Mouse (Mus musculus) limb, embryonic 11.5 days (tissue): Measurements from ENCODE around the gene Mgat4a. TPM values are rescaled to one million over a fixed set of nuclear protein-coding genes. Genes with fewer than 3 reads are reported as not detected.

Experiments
- ATAC-seq: fragments of 200-750 bp; cut with Nextera tagmentation; 2 replicates; pipeline ENCODE4 v1.8.0; 2017; ENCODE audit warnings: low read depth; ENCODE audit not compliant: insufficient number of reproducible peaks, low FRiP score, low TSS enrichment
- DNase-seq: peaks from one replicate; pipeline ENCODE4 v3.0.0-alpha.2; 2015; ENCODE audit warnings: low spot score
- H3K27ac ChIP-seq: fragments of 300-500 bp; sonication (generic); replicated peaks from 2 replicates; pipeline ENCODE4 v1.5.1; 2014; ENCODE audit warnings: low read depth, mild to moderate bottlenecking, low read length
- H3K27me3 ChIP-seq: fragments of 300-500 bp; sonication (generic); 2 replicates; pipeline ENCODE4 v1.6.1; 2014; ENCODE audit warnings: mild to moderate bottlenecking, low read length, mixed read lengths; ENCODE audit not compliant: control insufficient read depth, insufficient read depth
- H3K36me3 ChIP-seq: fragments of 300-500 bp; sonication (generic); 2 replicates; pipeline ENCODE4 v1.6.1; 2014; ENCODE audit warnings: mild to moderate bottlenecking, low read length, moderate library complexity, mixed read lengths; ENCODE audit not compliant: control insufficient read depth, insufficient read depth
- H3K4me1 ChIP-seq: fragments of 300-500 bp; sonication (generic); 2 replicates; pipeline ENCODE4 v1.6.1; 2014; ENCODE audit warnings: low read length, mixed read lengths; ENCODE audit not compliant: control insufficient read depth, insufficient read depth
- H3K4me2 ChIP-seq: fragments of 300-500 bp; sonication (generic); 2 replicates; pipeline ENCODE4 v1.6.1; 2014; ENCODE audit warnings: low read depth, mild to moderate bottlenecking, moderate library complexity; ENCODE audit not compliant: severe bottlenecking
- H3K4me3 ChIP-seq: fragments of 300-500 bp; sonication (generic); 2 replicates; pipeline ENCODE4 v1.5.1; 2014; ENCODE audit warnings: low read depth, low read length
- H3K9ac ChIP-seq: fragments of 300-500 bp; sonication (generic); 2 replicates; pipeline ENCODE4 v1.6.1; 2014; ENCODE audit warnings: mild to moderate bottlenecking, low read length
- H3K9me3 ChIP-seq: fragments of 300-500 bp; sonication (generic); 2 replicates; pipeline ENCODE4 v1.6.1; 2016; ENCODE audit warnings: low read length; ENCODE audit not compliant: control insufficient read depth
- WGBS: fragments of 180-500 bp; shearing (Covaris S2); extraction: QIAGEN DNeasy Blood & Tissue Kit; methylation state at CpG from one replicate; pipeline ENCODE4 v1.1.7; 2014; 5-methylcytosine and 5-hydroxymethylcytosine counted together
- polyA plus RNA-seq: library from polyadenylated mRNA; unstranded; fragments of >200 nt; fragmentation: Nextera tagmentation; extraction: Ambion mirVana; gene quantifications from 2 replicates; pipeline ENCODE4 v1.2.1, GENCODE M21; 2014

Gene Mgat4a
- polyA plus RNA-seq, 1 experiment from 2014 or later: 7.0 TPM

- no peaks in the 10 kb centered on the region for H3K27me3 ChIP-seq
- DNase-seq (no peak), ATAC-seq (no peak)
- no peaks in the 10 kb centered on the region for H3K4me1 ChIP-seq
- H3K27ac ChIP-seq: no peak overlapping the region
- H3K9me3 ChIP-seq: no peaks in the 10 kb centered on the region
- no peak overlapping the region for H3K9ac ChIP-seq
- H3K36me3 ChIP-seq: no peaks in the 10 kb centered on the region
- 91% methylated on average over 6 of the region's 6 CpGs for WGBS
- no peak overlapping the region for H3K4me3 ChIP-seq
- no peak overlapping the region for H3K4me2 ChIP-seq
These were observed 60.1 kb downstream of the Mgat4a start for GRCm38 (mm10) chr1:37480731-37481130.

GRCm38 (mm10) chr1:37479759-37480158, 61.1 kb downstream of the Mgat4a start:
- no peaks in the 10 kb centered on the region for H3K36me3 ChIP-seq
- DNase-seq (no peak), ATAC-seq (no peak)
- H3K27ac ChIP-seq: no peak overlapping the region
- H3K9me3 ChIP-seq: no peaks in the 10 kb centered on the region
- no peak overlapping the region for H3K4me2 ChIP-seq
- no peak overlapping the region for H3K4me3 ChIP-seq
- H3K4me1 ChIP-seq: no peaks in the 10 kb centered on the region
- no peak overlapping the region for H3K9ac ChIP-seq
- H3K27me3 ChIP-seq: no peaks in the 10 kb centered on the region
- 86% methylated on average over 8 of the region's 8 CpGs for whole genome bisulfite sequencing

- Histone ChIP-seq H3K4me2 (no peak overlapping the region), H3K9me3 (no peaks in the 10 kb centered on the region), H3K4me3 (no peak overlapping the region), H3K36me3 (no peaks in the 10 kb centered on the region), H3K27me3 (no peaks in the 10 kb centered on the region), H3K27ac (no peak overlapping the region), H3K9ac (no peak overlapping the region), H3K4me1 (no peaks in the 10 kb centered on the region)
- 79% methylated on average over 9 of the region's 9 CpGs for WGBS
- DNase-seq: no peak
- no peak for ATAC-seq
These were observed 61.7 kb downstream of the Mgat4a start for GRCm38 (mm10) chr1:37479074-37479473.

- DNase-seq: no peak
- WGBS: 84% methylated on average over 7 of the region's 7 CpGs
These were observed 62.4 kb downstream of the Mgat4a start for GRCm38 (mm10) chr1:37478416-37478815.

GRCm38 (mm10) chr1:37477928-37478327, 62.9 kb downstream of the Mgat4a start:
- Histone ChIP-seq H3K36me3 (no peaks in the 10 kb centered on the region), H3K4me2 (no peak overlapping the region), H3K4me1 (no peaks in the 10 kb centered on the region), H3K9ac (no peak overlapping the region), H3K4me3 (no peak overlapping the region), H3K9me3 (no peaks in the 10 kb centered on the region), H3K27ac (no peak overlapping the region), H3K27me3 (no peaks in the 10 kb centered on the region)
- DNase-seq: no peak
- WGBS: 88% methylated on average over 5 of the region's 5 CpGs
- no peak for ATAC-seq

More at GRCm38 (mm10) chr1:37478416-37478815, 62.4 kb downstream of the Mgat4a start:
- no peak for ATAC-seq
- Histone ChIP-seq H3K9ac (no peak overlapping the region), H3K4me3 (no peak overlapping the region), H3K27ac (no peak overlapping the region), H3K27me3 (no peaks in the 10 kb centered on the region), H3K9me3 (no peaks in the 10 kb centered on the region), H3K36me3 (no peaks in the 10 kb centered on the region), H3K4me2 (no peak overlapping the region), H3K4me1 (no peaks in the 10 kb centered on the region)

- H3K27me3 ChIP-seq: no peaks in the 10 kb centered on the region
- H3K36me3 ChIP-seq: no peaks in the 10 kb centered on the region
- ATAC-seq: no peak
- no peak overlapping the region for H3K9ac ChIP-seq
- H3K9me3 ChIP-seq: no peaks in the 10 kb centered on the region
- no peaks in the 10 kb centered on the region for H3K4me1 ChIP-seq
- DNase-seq: no peak
- no peak overlapping the region for H3K27ac ChIP-seq
- H3K4me2 ChIP-seq: no peak overlapping the region
- H3K4me3 ChIP-seq: no peak overlapping the region
- 92% methylated on average over 5 of the region's 5 CpGs for WGBS
These were observed 63.6 kb downstream of the Mgat4a start for GRCm38 (mm10) chr1:37477250-37477649.

- Histone ChIP-seq H3K36me3 (no peaks in the 10 kb centered on the region), H3K4me1 (no peaks in the 10 kb centered on the region), H3K9me3 (no peaks in the 10 kb centered on the region), H3K27me3 (no peaks in the 10 kb centered on the region), H3K9ac (no peak overlapping the region), H3K4me2 (no peak overlapping the region), H3K27ac (no peak overlapping the region), H3K4me3 (no peak overlapping the region)
- DNase-seq (no peak), ATAC-seq (no peak)
- WGBS: 88% methylated on average over 3 of the region's 3 CpGs
These were observed 65.5 kb downstream of the Mgat4a start for GRCm38 (mm10) chr1:37475312-37475711.

GRCm38 (mm10) chr1:37474634-37475190, 66.1 kb downstream of the Mgat4a start:
- DNase-seq: no peak
- Histone ChIP-seq H3K36me3 (no peaks in the 10 kb centered on the region), H3K4me3 (no peak overlapping the region), H3K9ac (no peak overlapping the region), H3K9me3 (no peaks in the 10 kb centered on the region), H3K4me1 (no peaks in the 10 kb centered on the region), H3K4me2 (no peak overlapping the region), H3K27ac (no peak overlapping the region), H3K27me3 (no peaks in the 10 kb centered on the region)
- WGBS: 92% methylated on average over 6 of the region's 6 CpGs
- ATAC-seq: no peak

- H3K9ac ChIP-seq: no peak overlapping the region
- no peaks in the 10 kb centered on the region for H3K27me3 ChIP-seq
- WGBS: 91% methylated on average over 8 of the region's 8 CpGs
- no peak overlapping the region for H3K4me2 ChIP-seq
- H3K9me3 ChIP-seq: no peaks in the 10 kb centered on the region
- H3K36me3 ChIP-seq: no peaks in the 10 kb centered on the region
- H3K4me1 ChIP-seq: no peaks in the 10 kb centered on the region
- ATAC-seq (no peak), DNase-seq (no peak)
- no peak overlapping the region for H3K4me3 ChIP-seq
- H3K27ac ChIP-seq: no peak overlapping the region
These were observed 66.8 kb downstream of the Mgat4a start for GRCm38 (mm10) chr1:37474046-37474445.
